Mouse (Mus musculus) spleen, adult 2 months (tissue): ENCODE data around the gene Ifrd1. TPM values are rescaled to one million over a fixed set of nuclear protein-coding genes. Genes with fewer than 3 reads are reported as not detected.
A peak's percentile ranks its signal among the peaks of the same experiment; 100 is the strongest.

Source experiments
- DNase-seq, 2 experiments: peaks; one replicate each; pipeline versions ENCODE4 v3.0.0 to v3.0.0-alpha.2; 2012 to 2021; ENCODE audit warnings: low spot score in 2 of 2, low read depth in 1 of 2
- H3K27ac ChIP-seq: fragments of 200-500 bp; 2 replicates; pipeline ENCODE4 v1.5.1; 2012; ENCODE audit warnings: low read length, inconsistent platforms; ENCODE audit not compliant: insufficient read depth
- H3K27me3 ChIP-seq: fragments of 200-500 bp; 2 replicates; pipeline ENCODE4 v1.6.1; 2012; ENCODE audit warnings: mild to moderate bottlenecking, moderate library complexity, low read length, inconsistent platforms; ENCODE audit not compliant: control insufficient read depth, insufficient read depth
- H3K36me3 ChIP-seq: fragments of 200-500 bp; 2 replicates; pipeline ENCODE4 v1.6.1; 2012; ENCODE audit warnings: mild to moderate bottlenecking, low read length, inconsistent platforms; ENCODE audit not compliant: control insufficient read depth, insufficient read depth
- H3K4me1 ChIP-seq: fragments of 200-500 bp; 2 replicates; pipeline ENCODE4 v1.6.1; 2011; ENCODE audit warnings: inconsistent platforms; ENCODE audit not compliant: control insufficient read depth, insufficient read depth, insufficient read length
- H3K4me3 ChIP-seq: fragments of 200-500 bp; 2 replicates; pipeline ENCODE4 v1.5.1; 2011; ENCODE audit warnings: mild to moderate bottlenecking, inconsistent platforms; ENCODE audit not compliant: insufficient read depth, insufficient read length; ENCODE audit errors: extremely low read depth
- CTCF ChIP-seq: fragments of 200-500 bp; IDR thresholded peaks from 2 replicates; pipeline ENCODE4 v1.5.1; 2011; ENCODE audit warnings: mild to moderate bottlenecking, inconsistent platforms; ENCODE audit not compliant: insufficient read depth, insufficient read length, insufficient replicate concordance; ENCODE audit errors: extremely low read depth
- POLR2A ChIP-seq: fragments of 200-500 bp; IDR thresholded peaks from 2 replicates; pipeline ENCODE4 v1.6.1; 2011; ENCODE audit warnings: low read depth, low read length, inconsistent platforms
- WGBS: fragments of 180-500 bp; shearing (Covaris S2); methylation state at CpG from one replicate; pipeline ENCODE4 v1.1.7; 2018; 5-methylcytosine and 5-hydroxymethylcytosine counted together
- polyA plus RNA-seq: library from polyadenylated mRNA; depleted of rRNA; stranded (reverse); fragments of >200 nt; gene quantifications from 2 replicates; pipeline ENCODE4 v1.2.3, GENCODE M21; 2012

Gene Ifrd1
- polyA plus RNA-seq, 1 experiment: 8.2 TPM

DNA sequence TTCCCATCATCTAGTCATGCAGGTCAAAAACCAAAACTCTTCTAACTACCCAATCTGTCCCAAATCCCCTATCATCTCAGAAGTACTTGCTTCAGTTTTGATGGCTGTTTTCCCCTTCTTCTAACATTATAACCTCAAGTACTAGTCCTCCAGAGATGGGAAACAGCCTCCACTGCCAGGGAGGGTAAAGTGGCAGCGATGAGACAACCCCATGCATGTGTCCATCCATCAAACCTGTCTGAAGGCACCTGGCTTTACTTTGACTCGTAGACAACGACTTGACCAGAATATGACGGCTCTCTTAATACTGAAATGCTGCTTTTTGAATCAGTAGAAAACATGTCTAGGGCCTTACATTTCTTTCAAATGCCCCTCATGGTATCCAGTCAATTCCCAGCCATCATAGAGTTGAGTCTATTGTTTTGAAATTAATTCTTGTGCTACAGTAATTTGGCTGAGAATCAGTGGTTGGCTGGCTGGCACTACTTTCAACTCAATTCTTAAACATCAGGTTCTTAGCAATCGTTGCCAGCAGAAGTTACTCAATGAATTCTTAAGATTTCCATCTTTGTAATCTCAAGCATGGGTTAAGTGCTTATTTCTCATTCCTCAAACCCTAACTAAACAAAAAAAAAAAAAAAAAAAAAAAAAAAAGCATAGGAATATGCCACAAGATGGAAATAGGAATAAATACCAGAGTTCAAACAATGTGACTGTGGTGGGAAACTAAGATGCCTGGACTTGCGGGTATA is 47.6 kb downstream of the Ifrd1 start:
- Histone ChIP-seq H3K4me3 (no peak overlapping the region), H3K27ac (no peak overlapping the region), H3K4me1 (no peaks in the 10 kb centered on the region), H3K36me3 (peaks cover 10% of the 10 kb centered on the region), H3K27me3 (no peaks in the 10 kb centered on the region)
- WGBS: 92% methylated on average over 6 of the region's 6 CpGs
- no peak for DNase-seq
- TF ChIP-seq POLR2A (no peak), CTCF (no peak)

GRCm38 (mm10) chr12:40199795-40200402 is 48.4 kb downstream of the Ifrd1 start:
- peak; percentile 76; the same call in 1 of the 2 replicates for TF ChIP-seq CTCF
- TF ChIP-seq POLR2A: no peak
- 43% methylated on average over 7 of the region's 7 CpGs for WGBS
- peaks cover 7% of the 10 kb centered on the region for H3K36me3 ChIP-seq

GRCm38 (mm10) chr12:40199302-40199701 is 49.0 kb downstream of the Ifrd1 start, which contains the start of gene Lsmem1:
Gene Lsmem1 (minus strand): TSS chr12:40199490.
- Histone ChIP-seq H3K36me3 (peaks cover 7% of the 10 kb centered on the region), H3K4me1 (no peaks in the 10 kb centered on the region), H3K27ac (no peak within 1 kb of the TSS), H3K27me3 (no peaks in the 10 kb centered on the region), H3K4me3 (peak within 1 kb of the TSS; percentile 28; the same call in 1 of the 2 replicates)
- DNase-seq: no peak
- no peak for TF ChIP-seq POLR2A
- TF ChIP-seq CTCF: no peak
- WGBS: 58% methylated on average over 8 of the region's 8 CpGs

More at GRCm38 (mm10) chr12:40199795-40200402, 48.4 kb downstream of the Ifrd1 start:
- Histone ChIP-seq H3K27me3 (no peaks in the 10 kb centered on the region), H3K4me3 (no peak overlapping the region), H3K4me1 (no peaks in the 10 kb centered on the region), H3K27ac (no peak overlapping the region)
- peak; percentile 27 to 59 for DNase-seq

DNA sequence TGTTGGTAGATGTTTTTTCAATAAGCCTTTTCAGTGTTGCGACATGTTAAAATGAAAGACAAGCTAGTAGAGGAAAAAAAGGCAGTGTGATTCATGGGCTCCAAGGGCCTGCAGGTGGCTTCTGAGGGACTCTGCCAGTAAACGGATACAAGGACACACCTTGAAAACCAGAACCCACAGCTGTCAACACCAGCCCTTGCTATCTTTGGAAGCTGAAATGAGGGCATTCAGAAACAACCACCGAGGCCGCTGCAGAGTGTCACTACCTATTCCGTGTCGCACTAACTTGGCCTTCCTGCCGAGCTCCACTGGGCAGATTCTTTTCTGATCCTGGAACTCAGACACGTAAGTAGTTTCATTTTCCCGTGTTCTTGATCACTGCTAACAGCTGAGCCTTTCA is 49.9 kb downstream of the Ifrd1 start:
- Histone ChIP-seq H3K36me3 (peaks cover 4% of the 10 kb centered on the region), H3K4me1 (no peaks in the 10 kb centered on the region), H3K27ac (no peak overlapping the region), H3K27me3 (no peaks in the 10 kb centered on the region), H3K4me3 (peak overlapping the region; percentile 6; the same call in 1 of the 2 replicates)
- no peak for DNase-seq
- WGBS: 36% methylated on average over 9 of the region's 9 CpGs
- TF ChIP-seq POLR2A: no peak
- TF ChIP-seq CTCF: no peak

DNA sequence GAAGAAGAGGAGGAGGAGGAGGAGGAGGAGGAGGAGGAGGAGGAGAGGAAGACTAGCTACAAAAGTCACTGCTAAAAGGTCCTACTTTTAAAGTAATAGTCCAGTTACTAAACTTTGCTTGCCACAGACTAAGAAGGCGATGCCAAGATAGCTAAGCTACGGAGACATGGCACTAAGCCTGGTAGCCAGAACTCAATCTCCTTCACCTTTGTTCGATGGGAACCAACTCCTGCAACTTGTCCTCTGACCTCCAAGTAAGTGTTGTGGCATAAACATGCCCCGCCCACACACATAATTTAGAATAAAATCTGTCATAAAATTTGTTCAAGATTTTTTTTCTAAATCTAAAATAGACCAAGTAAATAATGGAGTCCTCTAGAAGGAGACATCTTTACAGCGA is 50.3 kb downstream of the Ifrd1 start:
- Histone ChIP-seq H3K36me3 (peaks cover 4% of the 10 kb centered on the region), H3K4me3 (no peak overlapping the region), H3K4me1 (no peaks in the 10 kb centered on the region), H3K27me3 (no peaks in the 10 kb centered on the region), H3K27ac (no peak overlapping the region)
- 73% methylated on average over 5 of the region's 5 CpGs for WGBS
- no peak for DNase-seq
- TF ChIP-seq POLR2A (no peak), CTCF (no peak)

GRCm38 (mm10) chr12:40197511-40197910 is 50.8 kb downstream of the Ifrd1 start:
- DNase-seq: no peak
- no peak overlapping the region for H3K27ac ChIP-seq
- H3K4me1 ChIP-seq: no peaks in the 10 kb centered on the region
- TF ChIP-seq CTCF (no peak), POLR2A (no peak)
- H3K27me3 ChIP-seq: no peaks in the 10 kb centered on the region
- no peaks in the 10 kb centered on the region; the same call in 1 of the 2 replicates for H3K36me3 ChIP-seq
- no peak overlapping the region for H3K4me3 ChIP-seq

- Histone ChIP-seq H3K27ac (no peak overlapping the region), H3K36me3 (no peaks in the 10 kb centered on the region), H3K4me1 (no peaks in the 10 kb centered on the region), H3K27me3 (no peaks in the 10 kb centered on the region), H3K4me3 (no peak overlapping the region)
- no peak for DNase-seq
- TF ChIP-seq CTCF: no peak
- no peak for TF ChIP-seq POLR2A
- 37% methylated on average over 3 of the region's 3 CpGs for WGBS
Measured at GRCm38 (mm10) chr12:40185474-40185873, 62.8 kb downstream of the Ifrd1 start.
